Mouse (Mus musculus) bone marrow macrophage, adult 2 months (primary cell): ENCODE results near the gene Nr6a1. TPM values are rescaled to one million over a fixed set of nuclear protein-coding genes. Genes with fewer than 3 reads are reported as not detected.

ENCODE experiments used
- H3K27ac ChIP-seq: 2 replicates; pipeline ENCODE4 v1.5.1; 2012; ENCODE audit warnings: low read depth, low read length; ENCODE audit not compliant: insufficient read depth
- H3K4me1 ChIP-seq: 2 replicates; pipeline ENCODE4 v1.6.1; 2012; ENCODE audit warnings: low read length; ENCODE audit not compliant: control insufficient read depth, insufficient read depth
- H3K4me3 ChIP-seq: 2 replicates; pipeline ENCODE4 v1.5.1; 2012; ENCODE audit warnings: mild to moderate bottlenecking, low read length, moderate library complexity; ENCODE audit not compliant: insufficient read depth
- CTCF ChIP-seq: IDR thresholded peaks from 2 replicates; pipeline ENCODE4 v1.5.1; 2012; ENCODE audit warnings: low read depth, mild to moderate bottlenecking, low read length, moderate library complexity
- POLR2A ChIP-seq: IDR thresholded peaks from 2 replicates; pipeline ENCODE4 v1.6.1; 2012; ENCODE audit warnings: mild to moderate bottlenecking, low read depth, low read length, borderline replicate concordance
- polyA plus RNA-seq: library from polyadenylated mRNA; stranded (reverse); fragments of >200 nt; gene quantifications from 2 replicates; pipeline ENCODE4 v1.2.4, GENCODE M21; 2012; ENCODE audit not compliant: missing spikeins, insufficient read depth, insufficient read length

The Nr6a1 gene
- polyA plus RNA-seq, 1 experiment = 3.2 TPM

- TF ChIP-seq CTCF = no peak
- TF ChIP-seq POLR2A = no peak
- Histone ChIP-seq H3K27ac (peak overlapping the region; percentile 42), H3K4me3 (no peak overlapping the region), H3K4me1 (peaks cover 32% of the 10 kb centered on the region)
These were observed 28.6 kb upstream of the Nr6a1 start for GRCm38 (mm10) chr2:38956062-38956461.

- TF ChIP-seq POLR2A (no peak), CTCF (no peak)
- H3K4me3 ChIP-seq = no peak overlapping the region
- no peak overlapping the region for H3K27ac ChIP-seq
- peaks cover 44% of the 10 kb centered on the region for H3K4me1 ChIP-seq
These were observed 25.8 kb upstream of the Nr6a1 start for GRCm38 (mm10) chr2:38953152-38953883.

GRCm38 (mm10) chr2:38950281-38950719, 22.8 kb upstream of the Nr6a1 start:
- peak overlapping the region; percentile 44 for H3K27ac ChIP-seq
- no peak overlapping the region for H3K4me3 ChIP-seq
- TF ChIP-seq CTCF = no peak
- no peak for TF ChIP-seq POLR2A
- peaks cover 30% of the 10 kb centered on the region for H3K4me1 ChIP-seq

- TF ChIP-seq POLR2A (no peak), CTCF (no peak)
- Histone ChIP-seq H3K27ac (no peak overlapping the region), H3K4me1 (peaks cover 41% of the 10 kb centered on the region), H3K4me3 (no peak overlapping the region)
These were observed 20.1 kb upstream of the Nr6a1 start for GRCm38 (mm10) chr2:38947566-38947965.

- Histone ChIP-seq H3K27ac (peak overlapping the region; percentile 82), H3K4me1 (peaks cover 27% of the 10 kb centered on the region), H3K4me3 (no peak overlapping the region)
- TF ChIP-seq POLR2A = no peak
These were observed 17.1 kb upstream of the Nr6a1 start for GRCm38 (mm10) chr2:38944460-38945161.

GRCm38 (mm10) chr2:38943977-38944376, 16.5 kb upstream of the Nr6a1 start:
- Histone ChIP-seq H3K4me3 (no peak overlapping the region), H3K27ac (peak overlapping the region; percentile 82), H3K4me1 (peaks cover 27% of the 10 kb centered on the region)
- TF ChIP-seq POLR2A = no peak
- TF ChIP-seq CTCF = no peak

- Histone ChIP-seq H3K27ac (no peak overlapping the region), H3K4me1 (peaks cover 27% of the 10 kb centered on the region), H3K4me3 (no peak overlapping the region)
- TF ChIP-seq CTCF (no peak), POLR2A (no peak)
These were observed 15.7 kb upstream of the Nr6a1 start for GRCm38 (mm10) chr2:38943161-38943560.

- no peak for TF ChIP-seq POLR2A
- TF ChIP-seq CTCF = no peak
- Histone ChIP-seq H3K27ac (no peak overlapping the region), H3K4me3 (no peak overlapping the region), H3K4me1 (peaks cover 25% of the 10 kb centered on the region)
These were observed 14.4 kb upstream of the Nr6a1 start for GRCm38 (mm10) chr2:38941898-38942297.

GRCm38 (mm10) chr2:38941426-38941825, 13.9 kb upstream of the Nr6a1 start:
- no peak for TF ChIP-seq CTCF
- no peak for TF ChIP-seq POLR2A
- Histone ChIP-seq H3K4me3 (no peak overlapping the region), H3K27ac (no peak overlapping the region), H3K4me1 (peaks cover 26% of the 10 kb centered on the region)

GRCm38 (mm10) chr2:38939047-38939446, 11.6 kb upstream of the Nr6a1 start:
- Histone ChIP-seq H3K4me1 (peaks cover 6% of the 10 kb centered on the region), H3K27ac (no peak overlapping the region), H3K4me3 (no peak overlapping the region)
- TF ChIP-seq POLR2A (no peak), CTCF (no peak)

GRCm38 (mm10) chr2:38938007-38938406, 10.5 kb upstream of the Nr6a1 start:
- Histone ChIP-seq H3K4me3 (no peak overlapping the region), H3K4me1 (peaks cover 2% of the 10 kb centered on the region; the same call in 1 of the 2 replicates), H3K27ac (no peak overlapping the region)
- no peak for TF ChIP-seq CTCF
- no peak for TF ChIP-seq POLR2A
